Mouse (Mus musculus): Measurements from ENCODE around the gene Tor2a. TPM values are rescaled to one million over a fixed set of nuclear protein-coding genes. Genes with fewer than 3 reads are reported as not detected.

Tor2a gene
- polyA plus RNA-seq, 1 experiment from 2014 or later: 66.0 TPM

- in situ Hi-C loops (cut with MboI; ENCODE audit: low pct_unique_long_range_greater_than_20kb): no loop called here
- DNase-seq (ENCODE audit: low read depth, low spot score): no peak
- peaks cover 23% of the 10 kb centered on the region for H3K27me3 ChIP-seq
- TF ChIP-seq CTCF (IDR thresholded peaks at IDR 0.05): no peak
- peak; percentile 23 for ATAC-seq
- ChIA-PET CTCF (interaction anchor here (1.2 kb wide), 1 partner anchor 126 kb away, joined by 3 read pairs; no protein-coding TSS in a partner anchor), POLR2A (interaction anchor here (0.6 kb wide), 1 partner anchor 31 kb away, joined by 3 read pairs; no protein-coding TSS in a partner anchor)
Measured at GRCm38 (mm10) chr2:32741273-32742172, 15.5 kb upstream of the Tor2a start.

- in situ Hi-C loops (cut with MboI; ENCODE audit: low pct_unique_long_range_greater_than_20kb): no loop called here
- ATAC-seq: no peak
- POLR2A ChIA-PET: no interaction called here
- H3K27me3 ChIP-seq: peaks cover 23% of the 10 kb centered on the region
- no peak for DNase-seq (ENCODE audit: low read depth, low spot score)
- CTCF ChIA-PET: no interaction called here
- no peak for TF ChIP-seq CTCF (IDR thresholded peaks at IDR 0.05)
Measured at GRCm38 (mm10) chr2:32742173-32742531, 14.9 kb upstream of the Tor2a start.

GRCm38 (mm10) chr2:32744272-32744982 lies 12.6 kb upstream of the Tor2a start:
- DNase-seq (ENCODE audit: low read depth, low spot score) (no peak), ATAC-seq (no peak)
- peaks cover 23% of the 10 kb centered on the region for H3K27me3 ChIP-seq
- TF ChIP-seq CTCF (IDR thresholded peaks at IDR 0.05): no peak
- CTCF ChIA-PET: interaction anchor here (1.6 kb wide), 1 partner anchor 12 kb away, joined by 3 read pairs; the partner anchor contains the start of gene Tor2a
- POLR2A ChIA-PET: no interaction called here
- in situ Hi-C loops (cut with MboI; ENCODE audit: low pct_unique_long_range_greater_than_20kb): no loop called here

GRCm38 (mm10) chr2:32749082-32749481 lies 8.0 kb upstream of the Tor2a start:
- CTCF ChIA-PET: interaction anchor here (0.7 to 2.2 kb wide), 3 partner anchors 18 to 207 kb away, joined by 3 to 5 read pairs (median 4); no protein-coding TSS in a partner anchor
- in situ Hi-C loops (cut with MboI; ENCODE audit: low pct_unique_long_range_greater_than_20kb): no loop called here
- POLR2A ChIA-PET: no interaction called here
- DNase-seq (ENCODE audit: low read depth, low spot score) (peak; percentile 30), ATAC-seq (peak; percentile 70)
- no peaks in the 10 kb centered on the region for H3K27me3 ChIP-seq
- TF ChIP-seq CTCF (IDR thresholded peaks at IDR 0.05): no peak

GRCm38 (mm10) chr2:32750199-32750598 lies 6.8 kb upstream of the Tor2a start:
- H3K27me3 ChIP-seq: no peaks in the 10 kb centered on the region
- ChIA-PET POLR2A (interaction anchor here (0.6 to 0.9 kb wide), 2 partner anchors 10 to 36 kb away, joined by 4 to 9 read pairs; no protein-coding TSS in a partner anchor), CTCF (interaction anchor here (1.7 kb wide), 1 partner anchor 37 kb away, joined by 4 read pairs; the partner anchor contains the start of gene Cdk9)
- ATAC-seq (no peak), DNase-seq (ENCODE audit: low read depth, low spot score) (no peak)
- no peak for TF ChIP-seq CTCF (IDR thresholded peaks at IDR 0.05)
- in situ Hi-C loops (cut with MboI; ENCODE audit: low pct_unique_long_range_greater_than_20kb): no loop called here

GRCm38 (mm10) chr2:32750887-32751664 lies 6.0 kb upstream of the Tor2a start:
- DNase-seq (ENCODE audit: low read depth, low spot score): no peak
- TF ChIP-seq CTCF (IDR thresholded peaks at IDR 0.05): no peak
- no peak for ATAC-seq
- POLR2A ChIA-PET: no interaction called here
- no peaks in the 10 kb centered on the region for H3K27me3 ChIP-seq
- CTCF ChIA-PET: interaction anchor here (1.7 kb wide), 1 partner anchor 38 kb away, joined by 4 read pairs; the partner anchor contains the start of gene Cdk9
- in situ Hi-C loops (cut with MboI; ENCODE audit: low pct_unique_long_range_greater_than_20kb): no loop called here

- ATAC-seq (no peak), DNase-seq (ENCODE audit: low read depth, low spot score) (no peak)
- H3K27me3 ChIP-seq: no peaks in the 10 kb centered on the region
- no peak for TF ChIP-seq CTCF (IDR thresholded peaks at IDR 0.05)
- ChIA-PET CTCF (interaction anchor here (1.7 kb wide), 1 partner anchor 39 kb away, joined by 4 read pairs; the partner anchor contains the start of gene Cdk9), POLR2A (no interaction called here)
- in situ Hi-C loops (cut with MboI; ENCODE audit: low pct_unique_long_range_greater_than_20kb): no loop called here
Measured at GRCm38 (mm10) chr2:32751665-32752033, 5.4 kb upstream of the Tor2a start.

- ChIA-PET POLR2A (no interaction called here), CTCF (no interaction called here)
- TF ChIP-seq CTCF (IDR thresholded peaks at IDR 0.05): no peak
- no peak for ATAC-seq
- no peaks in the 10 kb centered on the region for H3K27me3 ChIP-seq
- DNase-seq (ENCODE audit: low read depth, low spot score): no peak
- in situ Hi-C loops (cut with MboI; ENCODE audit: low pct_unique_long_range_greater_than_20kb): no loop called here
Measured at GRCm38 (mm10) chr2:32752181-32752580, 4.9 kb upstream of the Tor2a start.

- H3K27me3 ChIP-seq: no peaks in the 10 kb centered on the region
- ATAC-seq: peak; percentile 2
- in situ Hi-C loops (cut with MboI; ENCODE audit: low pct_unique_long_range_greater_than_20kb): loop anchor here (5.0 kb wide), 1 partner anchor 44 kb away; the partner anchor contains the start of gene Cdk9
- DNase-seq (ENCODE audit: low read depth, low spot score): no peak
- CTCF ChIA-PET: interaction anchor here (0.7 to 3.8 kb wide), 16 partner anchors 9 to 165 kb away, joined by 3 to 27 read pairs (median 4); partner anchors contain the start of gene Cdk9
- no peak for TF ChIP-seq CTCF (IDR thresholded peaks at IDR 0.05)
- POLR2A ChIA-PET: interaction anchor here (0.7 to 2.2 kb wide), 4 partner anchors 42 to 48 kb away, joined by 3 to 15 read pairs (median 4); partner anchors contain the start of gene Cdk9
Measured at GRCm38 (mm10) chr2:32756674-32757055, 369 bp upstream of the Tor2a start.

- H3K27me3 ChIP-seq: no peaks in the 10 kb centered on the region
- in situ Hi-C loops (cut with MboI; ENCODE audit: low pct_unique_long_range_greater_than_20kb): loop anchor here (5.0 kb wide), 1 partner anchor 46 kb away; the partner anchor contains the start of gene Cdk9
- POLR2A ChIA-PET: interaction anchor here (1.2 to 2.2 kb wide), 2 partner anchors 16 to 98 kb away, joined by 8 read pairs; partner anchors contain the start of genes Ptrh1 and Ttc16
- CTCF ChIA-PET: interaction anchor here (0.6 to 3.8 kb wide), 7 partner anchors 29 to 170 kb away, joined by 3 to 27 read pairs (median 3); no protein-coding TSS in a partner anchor
- DNase-seq (ENCODE audit: low read depth, low spot score): peak; percentile 4
- ATAC-seq: no peak
- no peak for TF ChIP-seq CTCF (IDR thresholded peaks at IDR 0.05)
Measured at GRCm38 (mm10) chr2:32758503-32758902, 1.5 kb downstream of the Tor2a start.

Measured in Patski (cell line).